Mouse (Mus musculus): ENCODE measurements at regions not wholly inside any gene's neighbourhood (a gene's known extent, or its start where the extent isn't known, plus 50 kb on each side); places are given as distances from the start of the nearest gene placed in this dataset.

- TF ChIP-seq GATA1 (IDR thresholded peaks at IDR 0.05; ENCODE audit: borderline replicate concordance, low read length), result no peak
- no peak for TF ChIP-seq FLI1 (IDR thresholded peaks at IDR 0.05; ENCODE audit: low read length)
Observed at GRCm38 (mm10) chr5:126008321-126008720, 476.7 kb downstream of the Tmem132b start.
